Mouse (Mus musculus): ENCODE results near the gene Dcakd.
"Not testable (repeated sequence)": the region's sequence is repeated elsewhere in the genome, so short reads cannot be mapped to it uniquely, and the experiment has no call there.

Dcakd gene

DNA sequence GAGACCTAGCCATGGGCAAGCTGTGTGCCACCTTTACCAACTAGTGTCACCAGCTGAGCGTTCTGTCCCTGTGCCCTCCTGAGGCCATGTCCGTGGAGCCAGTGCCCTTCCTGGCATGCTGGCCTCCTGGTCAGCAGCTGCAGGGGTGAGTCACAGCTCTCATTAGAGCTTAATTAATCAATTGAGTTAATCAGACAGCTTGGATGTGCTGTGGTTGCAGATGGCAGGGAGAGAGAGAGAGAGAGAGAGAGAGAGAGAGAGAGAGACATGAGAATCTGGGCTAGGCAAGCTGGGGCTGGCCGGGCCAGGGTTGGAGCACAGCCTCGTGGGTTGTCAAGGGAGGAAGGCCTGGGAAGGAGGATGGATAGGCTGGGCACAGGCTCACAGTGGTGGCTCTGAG is 43.5 kb downstream of the Dcakd start:
- in situ Hi-C loops (cut with MboI, MseI) = no loop called here

DNA sequence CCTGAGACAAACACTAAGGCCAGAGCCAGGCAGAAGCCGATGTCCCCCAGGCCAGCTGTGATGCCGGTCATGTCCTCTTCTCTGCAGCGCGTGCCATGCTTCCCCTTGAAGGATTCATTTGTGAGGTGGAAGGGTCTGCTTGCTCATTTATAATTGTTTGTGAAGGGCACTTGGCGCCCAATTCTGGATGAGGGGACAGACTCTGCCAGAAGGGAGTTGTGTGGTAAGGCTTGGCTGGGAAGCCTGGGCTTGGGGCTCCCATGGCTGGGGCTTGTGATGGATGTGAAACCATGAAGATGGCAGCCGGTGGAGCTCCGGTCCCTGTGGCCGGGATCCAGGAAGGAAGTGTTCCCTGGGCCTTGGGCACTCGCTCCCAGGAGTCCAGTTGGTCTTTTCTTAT is 44.0 kb downstream of the Dcakd start:
- in situ Hi-C loops (cut with MboI, MseI) = no loop called here

DNA sequence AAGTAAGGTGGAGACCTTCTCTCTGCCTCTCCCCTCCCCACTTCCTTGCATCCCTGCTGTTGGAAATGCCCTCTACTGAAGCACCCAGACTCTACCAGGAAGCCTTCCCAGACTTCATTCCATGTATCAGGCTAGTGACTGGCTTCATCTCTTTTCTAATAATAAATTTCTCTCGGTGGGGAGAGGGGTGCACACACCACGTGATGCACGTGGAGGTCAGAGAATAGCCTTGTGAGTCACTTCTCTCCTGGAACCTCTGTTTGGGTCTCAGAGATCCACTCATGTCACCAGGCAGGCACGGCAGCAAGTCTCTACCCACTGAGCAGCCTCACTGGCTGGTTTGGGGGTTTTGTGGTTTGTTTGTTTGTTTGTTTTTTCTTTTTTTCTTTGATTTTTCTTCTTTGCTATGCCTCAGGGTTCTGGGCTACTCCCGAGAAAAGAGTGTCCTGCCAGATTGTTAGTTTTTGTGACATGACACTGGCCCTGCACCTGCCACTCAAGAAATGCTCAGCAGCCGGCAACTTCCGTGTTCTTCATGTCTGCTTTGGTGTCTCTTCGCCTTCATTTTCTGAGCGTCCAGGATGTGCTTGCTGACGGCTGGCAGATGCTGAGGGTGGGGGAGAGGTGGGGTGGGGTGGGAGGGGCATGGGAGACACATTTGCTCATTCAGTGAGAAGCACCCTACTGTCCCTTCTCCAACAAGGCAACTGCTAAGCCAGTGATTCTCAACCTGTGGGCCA is 46.8 kb downstream of the Dcakd start:
- in situ Hi-C loops (cut with MboI, MseI) = no loop called here

- in situ Hi-C loops (cut with MboI, MseI) = no loop called here
Measured at GRCm38 (mm10) chr11:102978052-102978666, 50.0 kb downstream of the Dcakd start.

GRCm38 (mm10) chr11:102975966-102976365 is 52.2 kb downstream of the Dcakd start:
- in situ Hi-C loops (cut with MboI, MseI) = not testable (repeated sequence)

DNA sequence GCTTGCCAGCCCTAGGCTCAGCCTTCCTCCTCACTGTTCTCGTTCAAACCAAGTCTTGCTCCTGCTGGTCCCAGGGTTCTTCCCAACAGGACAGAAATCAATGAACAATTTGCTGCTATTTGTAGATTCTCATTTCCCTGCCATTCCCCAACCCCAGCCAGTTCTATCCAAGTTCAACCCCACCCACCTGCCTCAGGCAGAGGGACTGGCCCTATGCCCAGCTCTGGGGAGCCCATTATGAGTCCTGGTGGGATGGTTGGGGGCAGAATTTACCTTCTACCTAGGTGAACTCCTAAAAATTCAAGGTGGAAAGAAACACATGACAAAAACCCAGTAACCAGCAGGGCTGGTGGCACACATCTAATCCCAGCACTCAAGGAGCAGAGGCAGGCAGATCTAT is 55.8 kb downstream of the Dcakd start:
- in situ Hi-C loops (cut with MboI, MseI) = no loop called here

DNA sequence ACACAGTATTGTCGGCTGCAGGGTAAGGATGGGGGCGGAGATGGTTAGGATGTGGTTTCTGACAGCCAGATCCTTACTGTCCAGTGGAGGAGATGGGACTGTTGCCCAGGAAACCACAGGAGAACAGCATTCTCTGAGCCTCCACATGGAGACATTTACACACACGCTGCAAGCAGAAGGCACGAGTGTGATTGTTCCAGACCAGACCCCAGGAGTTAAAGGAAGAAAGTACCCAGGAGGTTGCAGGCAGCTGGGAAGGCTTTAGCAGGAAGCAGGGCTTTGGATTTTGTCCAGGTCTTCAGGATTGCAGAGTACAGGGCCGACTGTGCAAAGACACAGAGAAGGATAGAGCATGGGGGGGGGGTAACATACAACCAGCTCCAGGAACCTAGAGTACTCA is 56.5 kb downstream of the Dcakd start:
- in situ Hi-C loops (cut with MboI, MseI) = no loop called here

DNA sequence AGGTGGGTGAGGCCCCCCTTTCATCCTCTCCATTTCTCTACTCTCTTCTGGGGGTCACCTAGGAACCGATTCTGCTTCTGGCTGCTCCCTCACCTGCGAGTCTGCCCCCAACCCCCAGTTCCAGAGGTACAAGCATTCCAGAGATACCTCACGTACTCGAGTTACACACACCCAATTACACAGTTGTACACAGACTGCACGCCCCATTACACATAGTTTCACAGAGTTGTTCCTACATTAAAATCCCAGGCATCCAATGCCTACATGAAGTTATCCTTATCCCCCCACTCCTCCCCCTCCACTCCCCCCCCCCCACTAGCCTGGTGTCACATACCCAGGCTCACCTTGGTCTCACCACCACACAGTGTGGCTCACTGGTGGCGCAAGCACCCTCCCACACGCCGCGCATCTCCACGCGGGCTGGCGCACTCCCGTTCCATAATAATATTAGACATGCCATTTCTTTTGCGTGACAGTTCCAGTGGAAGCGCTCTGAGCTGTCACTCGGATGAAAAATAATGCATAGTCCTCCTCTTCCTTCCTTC is 63.5 kb downstream of the Dcakd start:
- in situ Hi-C loops (cut with MboI, MseI) = no loop called here

DNA sequence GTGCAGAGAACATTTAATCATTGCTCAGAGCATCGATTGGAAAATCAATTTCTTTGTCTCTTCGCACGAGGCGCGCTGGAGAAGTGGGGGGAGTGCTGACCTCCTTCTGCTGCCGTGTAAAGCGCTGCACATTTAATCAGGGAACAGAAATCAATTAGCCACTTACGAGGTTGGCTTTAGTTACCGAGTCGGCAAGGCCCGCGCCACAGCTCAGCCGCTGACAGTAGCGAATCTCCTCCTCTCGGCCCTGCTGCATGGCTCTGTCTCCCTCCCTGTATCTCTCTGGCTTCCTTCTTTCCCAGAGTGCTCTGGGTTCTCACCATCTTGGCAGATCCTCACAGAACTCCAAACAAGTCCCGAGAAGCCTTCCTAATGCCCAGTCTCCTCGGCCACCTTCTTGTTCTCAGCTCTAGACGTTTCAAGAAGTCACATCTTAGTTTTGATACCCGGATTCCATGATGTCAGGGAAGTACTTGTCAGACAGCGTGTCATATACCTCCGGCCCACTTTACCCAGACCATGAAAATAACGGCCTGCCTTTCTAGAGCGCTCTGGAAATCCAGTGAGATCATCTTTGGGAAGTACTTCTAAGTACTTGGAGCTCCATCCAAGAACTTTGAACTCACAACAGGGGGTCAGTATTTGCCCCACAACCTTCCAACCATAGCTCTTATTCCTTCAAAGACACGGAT is 64.1 kb downstream of the Dcakd start:
- in situ Hi-C loops (cut with MboI, MseI) = no loop called here

- in situ Hi-C loops (cut with MboI, MseI) = no loop called here
Measured at GRCm38 (mm10) chr11:102963246-102963854, 64.8 kb downstream of the Dcakd start.

DNA sequence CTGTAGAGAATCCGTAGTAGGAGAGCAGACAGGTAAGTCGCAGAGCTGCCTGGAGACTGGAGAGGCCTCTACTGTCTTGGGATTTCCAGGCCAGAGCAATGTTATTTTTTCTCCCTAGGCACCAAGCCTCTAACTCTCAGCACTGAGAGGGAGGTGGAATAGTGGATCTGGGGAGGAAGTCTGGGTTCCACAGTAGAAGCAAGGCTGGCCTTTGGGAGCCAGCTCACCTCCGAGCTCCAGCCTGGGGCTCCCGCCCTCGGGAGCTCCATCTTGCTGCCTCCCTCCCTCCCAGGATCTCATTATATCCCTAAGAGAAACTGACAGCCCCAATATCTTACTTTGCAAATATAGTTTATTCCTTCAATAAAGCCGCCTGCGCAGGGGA is 65.3 kb downstream of the Dcakd start:
- in situ Hi-C loops (cut with MboI, MseI) = no loop called here

DNA sequence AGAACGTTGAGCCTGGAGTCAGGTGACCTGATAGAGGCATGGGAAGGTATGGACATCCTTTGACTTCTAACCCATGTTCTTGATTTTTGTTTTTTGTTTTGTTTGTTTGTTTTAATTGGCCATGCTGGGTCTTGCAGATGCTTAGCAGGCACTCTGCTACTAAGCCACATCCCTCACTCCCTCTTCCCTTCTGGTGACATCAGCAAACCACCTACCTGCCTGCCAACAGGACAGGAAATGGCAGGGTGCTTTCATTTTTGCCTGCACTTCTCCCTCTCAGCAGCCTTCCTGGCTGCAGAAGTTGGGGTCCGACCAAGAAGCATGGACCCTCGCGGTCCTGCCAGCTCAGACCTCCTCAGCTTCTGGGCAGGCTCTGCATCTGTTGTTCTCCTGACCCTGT is 67.1 kb downstream of the Dcakd start:
- in situ Hi-C loops (cut with MboI, MseI) = no loop called here

DNA sequence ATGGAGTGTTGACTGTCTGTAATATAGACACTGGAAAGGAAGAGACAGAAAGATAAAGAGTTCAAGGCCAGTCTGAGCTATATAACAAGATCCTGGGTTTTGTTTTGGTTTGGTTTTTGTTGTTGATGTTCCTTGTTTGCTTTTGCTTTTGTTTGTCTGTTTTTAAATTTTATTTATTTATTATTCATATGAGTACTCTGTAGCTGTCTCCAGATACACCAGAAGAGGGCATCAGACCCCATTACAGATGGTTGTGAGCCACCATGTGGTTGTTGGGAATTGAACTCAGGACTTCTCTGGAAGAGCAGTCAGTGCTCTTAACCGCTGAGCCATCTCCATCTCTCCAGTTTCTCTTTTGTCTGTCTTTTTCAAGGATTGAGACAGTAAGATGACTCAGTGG is 69.3 kb downstream of the Dcakd start:
- in situ Hi-C loops (cut with MboI, MseI) = no loop called here

DNA sequence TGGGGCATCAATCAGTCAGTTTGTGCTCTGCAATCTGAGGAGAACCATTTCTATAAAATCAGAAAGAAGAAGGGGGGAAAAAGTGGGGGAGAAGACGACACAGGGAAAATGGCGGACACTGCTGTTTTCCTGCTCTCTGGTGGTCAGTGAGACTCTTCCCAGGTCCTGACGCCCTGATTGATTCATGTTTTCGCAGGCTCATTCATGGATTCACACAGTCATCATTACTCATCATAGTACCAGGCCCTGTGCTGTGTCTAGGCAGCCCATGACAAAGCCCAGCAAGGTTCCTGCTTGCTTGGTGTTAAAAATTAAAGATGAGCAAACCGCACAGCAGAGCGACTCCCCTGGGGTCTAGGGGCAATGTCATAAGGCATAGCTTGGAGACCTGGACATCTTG is 69.7 kb downstream of the Dcakd start:
- in situ Hi-C loops (cut with MboI, MseI) = no loop called here

GRCm38 (mm10) chr11:102957692-102958091 is 70.4 kb downstream of the Dcakd start:
- in situ Hi-C loops (cut with MboI, MseI) = no loop called here

- in situ Hi-C loops (cut with MboI, MseI) = no loop called here
Measured at GRCm38 (mm10) chr11:102956962-102957614, 71.0 kb downstream of the Dcakd start.

GRCm38 (mm10) chr11:102952922-102953321 is 75.2 kb downstream of the Dcakd start:
- in situ Hi-C loops (cut with MboI, MseI) = no loop called here

- in situ Hi-C loops (cut with MboI, MseI) = no loop called here
Measured at GRCm38 (mm10) chr11:102948043-102948961, 79.8 kb downstream of the Dcakd start.

- in situ Hi-C loops (cut with MboI, MseI) = no loop called here
Measured at GRCm38 (mm10) chr11:102946992-102947343, 81.2 kb downstream of the Dcakd start.

GRCm38 (mm10) chr11:102946265-102946991 is 81.7 kb downstream of the Dcakd start, which contains the start of gene C1ql1:
TSS of gene C1ql1 (minus strand) at chr11:102946688.
- in situ Hi-C loops (cut with MboI, MseI) = no loop called here

Measured in T-helper 17 cell (primary cell).